Mouse (Mus musculus) liver, postnatal 0 days (tissue): ENCODE results near the gene Hnrnpul2.

Source experiments
- CTCF ChIP-seq: sonication (generic); IDR thresholded peaks from 2 replicates; pipeline ENCODE4 v1.5.1; 2016; ENCODE audit warnings: antibody characterized with exemption, low read depth
- EP300 ChIP-seq: IDR thresholded peaks from 2 replicates; pipeline ENCODE4 v1.6.1; 2016; ENCODE audit warnings: antibody characterized with exemption, low read depth, mild to moderate bottlenecking

DNA sequence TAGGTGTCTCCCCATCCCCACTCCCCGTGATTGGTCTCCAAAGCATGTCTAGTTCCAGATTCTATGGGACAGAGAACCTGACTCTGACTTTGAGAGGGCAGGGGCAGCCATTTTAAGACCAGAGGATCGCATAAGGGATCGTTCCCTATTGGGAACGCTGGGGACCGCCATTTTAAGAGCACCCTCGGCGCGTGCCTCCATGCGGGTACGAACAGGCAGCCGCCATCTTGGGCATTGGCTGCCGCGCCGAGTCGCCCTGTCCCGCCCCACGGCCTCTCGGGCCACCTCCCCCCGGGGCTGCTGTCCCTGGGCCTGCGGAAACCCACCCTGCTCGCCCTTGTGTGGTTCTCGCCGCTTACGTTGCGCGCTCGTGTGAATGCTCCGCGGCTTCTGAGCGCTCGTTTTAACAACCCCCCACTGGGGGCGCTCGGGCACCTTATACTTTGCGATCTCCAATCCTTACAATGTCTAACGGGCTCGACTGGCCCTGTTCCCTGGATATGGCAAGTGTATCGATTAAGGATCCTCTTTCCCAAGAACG is 17.5 kb downstream of the Hnrnpul2 start, which contains the start of gene Bscl2:
- TF ChIP-seq EP300 = no peak; the same call in 1 of the 2 replicates
- peak; percentile 70 for TF ChIP-seq CTCF
